Mouse (Mus musculus) pancreas, adult 10 weeks (tissue): Measurements from ENCODE around the gene Deup1. TPM values are rescaled to one million over a fixed set of nuclear protein-coding genes. Genes with fewer than 3 reads are reported as not detected.

Experiments used
- polyA plus RNA-seq: library from polyadenylated mRNA; stranded (reverse); fragments of 350-450 nt; fragmentation: Illumina TruSeq; extraction: RNeasy Lipid Tissue Mini Kit (QIAGEN cat#74804); gene quantifications from one replicate; pipeline ENCODE4 v1.2.3, GENCODE M21; 2015; ENCODE audit warnings: low read depth, low replicate concordance; ENCODE audit not compliant: insufficient read depth

Deup1 gene
- polyA plus RNA-seq = not detected

DNA sequence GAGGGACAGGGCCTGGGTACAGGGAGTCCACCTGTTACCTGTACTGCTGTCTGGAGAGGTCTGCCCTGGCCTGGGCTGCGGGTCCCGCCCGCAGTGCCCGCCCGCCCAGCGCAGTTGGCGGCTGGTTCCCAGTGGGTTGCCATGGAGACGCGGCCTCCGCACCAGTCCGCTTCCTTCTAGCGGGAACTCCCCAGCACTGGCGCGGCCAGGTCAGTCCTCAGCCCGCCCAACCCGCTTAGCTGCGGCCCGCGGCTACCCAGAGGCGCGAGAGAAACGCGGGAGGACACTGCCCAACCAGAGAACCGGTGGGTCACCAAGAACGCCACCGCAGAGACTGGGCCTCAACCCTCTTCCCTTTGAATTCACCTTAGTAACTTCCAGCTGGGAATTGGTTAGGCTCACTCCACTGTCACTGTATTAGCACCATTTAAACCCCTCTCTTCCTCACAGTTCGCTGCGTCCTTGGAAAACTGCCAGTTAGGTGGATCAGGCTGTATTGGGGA lies at the start of gene Deup1:
Deup1 (minus strand) TSS at position 149 of the 503 bp plus-strand sequence.

Other genes with a start within 250 kb of the Deup1 start
- gene Smco4, start 134.5 kb downstream of the Deup1 start, polyA plus RNA-seq = 15.8 TPM
- gene Slc36a4, start 81.8 kb upstream of the Deup1 start, polyA plus RNA-seq = 2.4 TPM
- gene Mtnr1b, start 246.6 kb upstream of the Deup1 start, polyA plus RNA-seq = not detected